Mouse (Mus musculus) heart, postnatal 4 days (tissue): ENCODE measurements around the gene Ap2a1. TPM values are rescaled to one million over a fixed set of nuclear protein-coding genes. Genes with fewer than 3 reads are reported as not detected.

ENCODE experiments used
- DNase-seq: peaks from one replicate; pipeline ENCODE4 v3.0.0; 2021
- total RNA-seq, 2 experiments: library from RNA; stranded (reverse); gene quantifications; 2 replicates each; pipeline ENCODE4 v1.2.3; 2021

The Ap2a1 gene
- 10 to 100 TPM; 96.9 to 99.4 TPM for total RNA-seq

- DNase-seq, result peak; percentile 99
Measured at GRCm38 (mm10) chr7:44929204-44930151, at the start of gene Ap2a1. Ap2a1 (minus strand) TSS chr7:44929496.

GRCm38 (mm10) chr7:44978300-44978699 lies 49.0 kb upstream of the Ap2a1 start:
- no peak for DNase-seq

DNA sequence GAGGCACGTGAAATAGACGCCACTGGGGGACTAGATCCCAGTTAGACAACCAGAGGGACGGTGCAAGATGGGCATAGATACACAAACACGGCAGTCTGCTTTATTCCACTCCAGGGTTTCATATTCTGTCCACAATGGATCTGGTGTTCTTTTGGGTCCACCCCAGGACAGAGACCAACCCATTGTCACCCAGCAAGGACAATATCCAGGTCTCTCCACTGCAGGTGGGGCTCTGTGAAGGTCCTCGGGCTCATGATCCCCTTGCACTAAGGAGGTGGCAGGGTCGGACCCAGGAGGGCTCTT lies 45.8 kb upstream of the Ap2a1 start:
- DNase-seq, result no peak

GRCm38 (mm10) chr7:44974383-44975116 lies 45.3 kb upstream of the Ap2a1 start, which contains the start of gene Cpt1c:
Cpt1c (minus strand) TSS chr7:44974851.
- DNase-seq, result peak; percentile 82

DNA sequence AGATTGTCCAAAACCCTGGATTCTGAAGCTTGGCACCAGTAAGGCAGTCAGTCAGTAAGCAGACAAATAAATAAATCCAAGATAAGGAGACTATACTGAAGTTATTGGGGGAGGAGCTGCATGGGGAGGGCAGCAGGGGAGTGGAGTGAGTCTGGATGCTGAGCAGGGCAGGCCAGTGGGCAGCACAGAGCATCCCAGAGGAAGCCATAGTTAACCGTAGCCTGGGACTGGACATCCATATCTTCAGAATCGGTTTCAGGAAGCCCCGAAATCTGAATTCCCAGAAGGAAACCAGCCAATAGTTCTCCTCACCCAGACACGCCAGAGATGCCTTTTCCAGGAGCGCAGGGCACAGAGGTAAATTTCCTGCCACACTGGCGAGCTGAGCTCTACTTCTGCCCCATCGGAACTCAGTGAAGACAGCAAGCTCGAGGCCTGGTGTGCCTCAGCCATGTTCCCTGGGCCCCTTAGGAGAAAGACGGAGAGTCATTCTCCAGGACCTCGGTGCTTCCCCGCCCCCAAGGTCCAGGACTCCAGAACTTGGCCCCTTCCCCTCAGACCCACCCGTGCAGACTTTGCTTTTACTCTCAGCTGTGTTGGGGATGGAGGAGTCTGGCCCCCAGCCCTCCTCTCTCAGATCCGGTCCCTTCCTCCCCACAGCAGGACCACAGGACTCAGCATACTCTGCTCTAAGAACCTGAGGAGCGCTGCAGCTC lies 44.3 kb upstream of the Ap2a1 start:
- no peak for DNase-seq

DNA sequence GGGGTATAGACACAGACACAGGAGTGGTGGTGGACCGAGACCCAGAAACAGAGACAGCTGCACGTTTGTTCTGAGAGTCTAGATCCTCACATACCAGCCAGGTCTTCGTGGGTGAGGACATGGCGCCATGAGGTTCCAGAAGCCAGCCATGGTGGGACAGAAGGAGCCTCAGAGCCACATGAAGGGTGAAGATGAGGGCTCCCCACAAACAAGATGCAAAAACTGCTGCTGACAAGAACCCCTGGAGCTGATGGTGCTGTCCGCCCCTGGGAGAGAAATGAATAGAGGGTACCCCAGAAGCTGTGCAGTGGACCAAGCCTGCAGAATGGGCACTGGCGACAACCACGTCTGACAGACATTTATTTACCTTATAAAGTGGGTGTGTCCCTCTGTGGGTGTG lies 41.8 kb upstream of the Ap2a1 start:
- no peak for DNase-seq

- peak; percentile 85 for DNase-seq
Measured at GRCm38 (mm10) chr7:44970231-44970691, 41.0 kb upstream of the Ap2a1 start.

- DNase-seq, result no peak
Measured at GRCm38 (mm10) chr7:44966638-44967037, 37.3 kb upstream of the Ap2a1 start.

DNA sequence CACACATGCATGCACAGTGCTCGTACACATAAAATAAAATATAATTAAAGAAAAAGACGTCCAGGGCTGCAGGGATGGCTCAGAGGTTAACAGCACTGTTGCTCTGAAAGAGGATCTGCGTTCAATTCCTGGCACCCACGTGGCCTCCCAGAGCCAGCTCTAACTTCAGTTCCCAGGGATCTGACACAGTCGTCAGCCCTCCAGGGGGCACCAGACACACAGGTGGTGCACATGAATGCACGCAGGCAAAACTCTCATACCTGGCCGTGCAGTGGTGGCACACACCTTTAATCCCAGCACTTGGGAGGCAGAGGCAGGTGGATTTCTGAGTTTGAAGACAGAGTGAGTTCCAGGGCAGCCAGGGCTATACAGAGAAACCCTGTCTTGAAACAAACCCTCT lies 36.7 kb upstream of the Ap2a1 start:
- no peak for DNase-seq

DNA sequence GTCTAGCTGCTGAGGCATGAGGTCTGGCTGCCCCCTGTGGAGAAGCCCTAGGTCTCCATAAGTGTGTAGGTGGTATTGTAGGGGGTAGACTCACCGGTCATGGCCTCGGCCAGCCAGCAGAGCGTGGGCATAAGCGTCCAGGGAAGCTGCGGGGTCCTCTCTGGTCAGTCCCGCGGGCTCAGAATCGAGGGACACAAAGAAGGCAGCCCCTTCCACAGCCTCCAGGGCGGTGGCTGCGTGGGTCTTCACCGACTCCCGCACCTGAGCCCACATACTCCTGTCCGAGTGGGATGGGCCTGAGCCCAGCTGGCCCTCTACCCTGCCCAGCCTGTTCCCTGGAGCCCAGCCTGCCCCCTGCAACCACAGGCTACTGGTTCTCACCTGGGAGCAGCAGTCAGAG lies 35.7 kb upstream of the Ap2a1 start:
- DNase-seq, result no peak

DNA sequence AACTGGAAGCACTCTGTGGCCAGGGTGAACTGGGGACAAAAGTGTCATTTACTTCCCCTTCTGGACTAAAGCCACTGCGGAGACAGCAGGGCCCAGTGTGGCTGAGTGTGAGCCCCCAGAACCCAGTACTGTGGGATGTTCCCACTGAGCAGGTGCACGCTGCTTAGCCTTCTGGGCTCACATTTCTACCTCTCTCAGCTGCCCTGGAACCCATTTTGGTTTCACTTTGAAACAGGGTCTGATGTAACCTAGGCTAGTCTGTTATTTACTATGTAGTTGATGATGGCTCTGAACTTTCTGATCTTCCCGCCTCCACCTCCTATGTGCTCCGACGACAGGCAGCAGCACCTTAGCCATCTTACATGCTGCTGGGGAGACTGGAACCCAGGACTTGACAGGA lies 33.5 kb upstream of the Ap2a1 start:
- DNase-seq, result no peak

DNA sequence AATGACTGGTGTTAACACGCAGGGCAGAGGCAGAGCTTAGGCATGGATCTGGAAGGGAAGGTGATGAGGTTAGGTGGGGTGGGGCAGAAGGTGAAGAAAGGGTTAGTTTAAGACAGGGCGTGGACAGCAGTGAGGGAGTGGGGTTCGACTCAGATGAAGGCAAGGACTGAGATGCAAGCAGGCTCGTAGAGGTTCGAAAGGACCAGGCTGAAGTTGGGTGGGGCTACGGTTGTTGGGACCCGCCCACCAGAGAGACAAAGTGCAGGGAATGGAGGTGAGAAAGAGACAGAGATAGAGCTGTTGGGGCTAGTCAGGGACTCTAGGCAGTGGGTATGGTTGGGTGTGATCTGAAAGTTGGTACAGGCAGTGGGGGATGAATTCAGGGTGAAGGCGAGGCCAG lies 33.0 kb upstream of the Ap2a1 start:
- DNase-seq, result no peak

DNA sequence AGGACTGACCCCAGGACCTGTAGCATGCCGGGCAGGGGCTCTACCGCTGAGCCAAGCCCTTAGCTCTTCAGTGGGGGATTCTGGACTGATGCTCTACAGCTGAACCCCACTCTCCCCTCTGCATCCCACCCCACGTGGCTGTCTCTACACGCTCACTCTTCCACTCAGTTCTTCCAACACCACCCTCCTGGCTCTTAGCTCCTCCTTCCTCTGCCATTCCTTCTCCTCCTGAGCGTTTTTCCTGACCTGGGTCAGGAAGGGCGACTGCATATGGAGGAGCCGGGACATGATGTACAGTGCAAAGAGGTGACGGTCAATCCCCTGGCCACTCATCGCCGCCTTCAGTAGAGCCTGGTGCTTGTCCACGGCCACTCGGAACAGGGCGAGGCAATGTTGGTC lies 31.2 kb upstream of the Ap2a1 start:
- DNase-seq, result no peak

DNA sequence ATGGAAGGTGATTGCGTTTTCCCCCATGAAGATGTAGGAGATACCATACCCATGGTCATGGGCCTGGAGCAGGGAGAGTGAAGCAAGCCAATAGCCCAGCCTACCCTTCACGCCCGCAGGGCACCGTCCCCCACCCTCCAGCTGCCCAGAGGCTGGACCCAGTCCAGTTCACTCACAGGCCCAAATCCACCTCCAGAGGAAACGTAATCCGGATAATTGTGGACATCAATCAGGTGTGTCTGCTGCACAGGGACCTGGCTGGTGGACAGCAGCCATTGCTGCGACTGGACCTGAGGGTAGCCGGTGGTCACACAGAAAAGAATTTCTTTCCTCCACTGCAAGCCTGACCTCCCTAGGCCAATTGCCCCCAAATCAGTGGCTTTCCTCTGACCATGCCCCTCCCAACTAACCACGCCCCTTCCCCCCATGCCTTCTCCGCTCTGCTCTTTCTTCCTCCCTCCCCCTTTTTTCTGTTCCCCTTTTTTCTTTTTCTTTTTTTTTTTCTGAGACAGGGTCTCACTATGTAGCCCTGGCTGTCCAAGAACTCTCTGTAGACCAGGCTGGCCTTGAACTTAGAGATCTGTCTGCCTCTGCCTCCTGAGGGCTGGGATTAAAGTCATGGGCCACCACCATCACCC lies 30.7 kb upstream of the Ap2a1 start:
- no peak for DNase-seq

- DNase-seq, result no peak
Measured at GRCm38 (mm10) chr7:44959281-44959680, 30.0 kb upstream of the Ap2a1 start.

- peak; percentile 66 for DNase-seq
Measured at GRCm38 (mm10) chr7:44958208-44958607, 28.9 kb upstream of the Ap2a1 start.

DNA sequence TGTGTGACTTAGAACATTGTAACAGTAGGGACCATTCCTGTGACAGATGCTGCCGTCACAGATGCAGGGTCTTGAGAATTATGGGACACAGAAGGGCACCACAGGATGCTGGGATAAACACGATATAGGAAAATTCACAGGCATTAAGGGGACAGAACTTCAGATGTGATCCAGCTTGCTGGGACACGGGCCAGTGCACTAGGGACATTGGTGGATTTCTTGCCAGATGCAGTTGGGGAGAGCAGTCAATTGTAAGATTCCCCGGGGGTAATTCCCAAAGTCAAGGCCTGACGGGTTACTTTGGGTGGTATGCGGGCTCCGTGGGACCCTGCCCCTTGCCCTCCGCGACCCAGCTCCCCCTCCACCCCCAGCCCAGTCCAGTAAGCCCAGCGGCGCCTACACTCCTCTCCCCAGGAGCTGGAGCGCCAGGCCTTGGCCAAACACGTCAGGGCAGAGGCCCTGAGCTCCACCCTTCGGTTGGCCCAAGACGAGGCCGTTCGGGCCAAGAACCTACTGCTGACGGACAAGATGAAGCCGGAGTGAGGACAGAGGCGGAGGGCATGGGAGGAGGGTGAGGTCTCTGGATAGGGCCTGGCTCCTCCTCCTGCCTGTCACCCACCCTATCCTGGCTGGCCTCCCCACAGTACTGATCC lies 28.0 kb upstream of the Ap2a1 start:
- peak; percentile 47 for DNase-seq

DNA sequence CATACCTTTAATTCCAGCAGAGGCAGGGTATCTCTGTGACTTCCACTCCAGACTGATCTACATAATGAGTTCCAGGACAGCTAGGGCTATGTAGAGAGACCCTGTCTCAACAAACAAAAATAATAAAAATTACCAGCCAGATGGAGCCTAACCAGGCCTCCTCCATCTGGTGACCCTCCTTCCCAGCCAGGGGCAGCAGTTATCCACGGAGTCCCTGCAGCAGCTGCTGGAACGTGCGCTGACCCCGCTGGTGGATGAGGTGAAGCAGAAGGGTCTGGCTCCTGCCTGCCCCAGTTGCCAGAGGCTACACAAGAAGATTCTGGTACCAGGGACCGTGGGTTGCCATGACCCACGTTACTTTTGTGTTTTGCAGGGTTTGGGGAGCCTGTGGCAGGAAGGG lies 27.0 kb upstream of the Ap2a1 start:
- no peak for DNase-seq

DNA sequence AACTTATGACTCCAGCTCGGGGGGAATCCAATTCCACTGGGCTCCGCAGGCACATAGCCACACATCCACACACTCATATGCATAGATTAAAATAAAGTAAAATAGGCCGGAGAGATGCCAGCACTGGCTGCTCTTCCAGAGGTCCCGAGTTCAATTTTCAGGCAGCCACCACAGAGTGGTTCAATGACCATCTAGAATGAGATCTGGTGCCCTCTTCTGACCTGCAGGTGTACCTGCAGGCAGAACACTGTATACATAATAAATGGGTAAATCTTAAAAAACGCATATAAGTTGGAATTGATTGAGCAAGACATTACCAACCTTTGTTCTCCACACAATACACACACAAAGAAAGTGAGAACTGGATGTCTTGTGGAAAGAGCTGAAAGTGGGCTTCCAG lies 26.3 kb upstream of the Ap2a1 start:
- peak; percentile 16 for DNase-seq

DNA sequence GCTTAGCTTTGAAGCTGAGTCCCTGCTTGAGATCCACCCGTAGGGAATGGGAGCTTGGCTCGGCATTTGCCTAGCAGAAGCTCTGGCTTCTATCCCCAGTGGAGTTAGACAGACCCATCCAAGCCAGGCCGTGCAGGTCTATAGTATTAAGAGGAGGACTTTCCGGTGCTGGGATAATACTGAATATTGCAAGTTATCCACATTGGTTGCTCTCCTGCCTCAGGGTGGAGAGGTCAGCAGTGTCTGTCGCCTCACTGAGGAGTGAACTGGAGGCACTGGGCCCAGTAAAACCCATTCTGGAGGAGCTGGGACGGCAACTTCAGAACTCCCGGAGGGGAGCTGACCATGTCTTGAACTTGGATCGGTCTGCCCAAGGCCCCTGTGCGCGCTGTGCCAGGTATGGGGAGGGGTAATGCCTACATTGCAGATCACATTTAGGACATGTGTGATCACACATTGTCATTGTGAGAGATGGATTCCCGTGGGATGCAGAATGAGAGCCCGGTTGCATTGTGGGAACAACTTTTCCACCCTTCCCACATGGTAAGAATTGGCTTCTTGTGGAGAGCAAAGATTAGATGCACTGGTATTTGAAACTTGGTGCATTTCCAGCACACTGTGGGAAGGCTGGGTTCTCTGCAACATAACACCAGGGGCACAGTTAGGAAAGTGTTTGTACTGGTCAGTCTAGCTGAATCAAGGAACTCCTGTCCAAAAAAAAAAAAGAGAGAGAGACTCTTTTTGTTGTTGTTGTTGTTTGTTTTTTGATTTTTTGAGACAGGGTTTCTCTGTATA lies 25.0 kb upstream of the Ap2a1 start:
- DNase-seq, result no peak

- no peak for DNase-seq
Measured at GRCm38 (mm10) chr7:44953561-44953960, 24.3 kb upstream of the Ap2a1 start.
